Mouse (Mus musculus) limb, embryonic 11.5 days (tissue): Measurements from ENCODE around the gene Hbs1l. TPM values are rescaled to one million over a fixed set of nuclear protein-coding genes. Genes with fewer than 3 reads are reported as not detected.
"Not testable (repeated sequence)": the region's sequence is repeated elsewhere in the genome, so short reads cannot be mapped to it uniquely, and the experiment has no call there.

Experiments used
- ATAC-seq: fragments of 200-750 bp; cut with Nextera tagmentation; 2 replicates; pipeline ENCODE4 v1.8.0; 2017; ENCODE audit warnings: low read depth; ENCODE audit not compliant: insufficient number of reproducible peaks, low FRiP score, low TSS enrichment
- DNase-seq: peaks from one replicate; pipeline ENCODE4 v3.0.0-alpha.2; 2015; ENCODE audit warnings: low spot score
- H3K27ac ChIP-seq: fragments of 300-500 bp; sonication (generic); replicated peaks from 2 replicates; pipeline ENCODE4 v1.5.1; 2014; ENCODE audit warnings: low read depth, mild to moderate bottlenecking, low read length
- H3K27me3 ChIP-seq: fragments of 300-500 bp; sonication (generic); 2 replicates; pipeline ENCODE4 v1.6.1; 2014; ENCODE audit warnings: mild to moderate bottlenecking, low read length, mixed read lengths; ENCODE audit not compliant: control insufficient read depth, insufficient read depth
- H3K36me3 ChIP-seq: fragments of 300-500 bp; sonication (generic); 2 replicates; pipeline ENCODE4 v1.6.1; 2014; ENCODE audit warnings: mild to moderate bottlenecking, low read length, moderate library complexity, mixed read lengths; ENCODE audit not compliant: control insufficient read depth, insufficient read depth
- H3K4me1 ChIP-seq: fragments of 300-500 bp; sonication (generic); 2 replicates; pipeline ENCODE4 v1.6.1; 2014; ENCODE audit warnings: low read length, mixed read lengths; ENCODE audit not compliant: control insufficient read depth, insufficient read depth
- H3K4me2 ChIP-seq: fragments of 300-500 bp; sonication (generic); 2 replicates; pipeline ENCODE4 v1.6.1; 2014; ENCODE audit warnings: low read depth, mild to moderate bottlenecking, moderate library complexity; ENCODE audit not compliant: severe bottlenecking
- H3K4me3 ChIP-seq: fragments of 300-500 bp; sonication (generic); 2 replicates; pipeline ENCODE4 v1.5.1; 2014; ENCODE audit warnings: low read depth, low read length
- H3K9ac ChIP-seq: fragments of 300-500 bp; sonication (generic); 2 replicates; pipeline ENCODE4 v1.6.1; 2014; ENCODE audit warnings: mild to moderate bottlenecking, low read length
- H3K9me3 ChIP-seq: fragments of 300-500 bp; sonication (generic); 2 replicates; pipeline ENCODE4 v1.6.1; 2016; ENCODE audit warnings: low read length; ENCODE audit not compliant: control insufficient read depth
- WGBS: fragments of 180-500 bp; shearing (Covaris S2); extraction: QIAGEN DNeasy Blood & Tissue Kit; methylation state at CpG from one replicate; pipeline ENCODE4 v1.1.7; 2014; 5-methylcytosine and 5-hydroxymethylcytosine counted together
- polyA plus RNA-seq: library from polyadenylated mRNA; unstranded; fragments of >200 nt; fragmentation: Nextera tagmentation; extraction: Ambion mirVana; gene quantifications from 2 replicates; pipeline ENCODE4 v1.2.1, GENCODE M21; 2014

Hbs1l gene
- polyA plus RNA-seq, 1 experiment from 2014 or later: 122 TPM

DNA sequence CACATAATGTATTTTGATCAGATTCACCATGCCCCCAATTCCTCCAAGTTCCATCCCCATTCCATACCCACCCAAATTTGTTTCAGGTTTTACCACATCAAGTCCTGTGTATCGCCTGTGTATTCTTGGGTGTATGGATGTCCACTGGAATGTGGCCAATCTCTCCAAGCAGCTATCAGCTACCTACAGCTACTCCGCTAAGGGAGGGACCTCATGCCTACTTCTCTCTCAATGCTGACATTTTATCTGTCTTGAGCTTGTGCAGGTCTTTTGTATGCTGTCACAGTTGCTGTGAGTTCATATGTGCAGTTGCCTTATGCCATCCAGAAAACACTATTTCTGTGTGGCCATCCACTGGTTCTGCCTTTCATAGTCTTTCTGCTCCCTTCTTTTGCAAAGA is 97.6 kb downstream of the Hbs1l start:
- ATAC-seq: no peak
- no peaks in the 10 kb centered on the region for H3K4me1 ChIP-seq
- WGBS: 90% methylated on average over 2 of the region's 2 CpGs

DNA sequence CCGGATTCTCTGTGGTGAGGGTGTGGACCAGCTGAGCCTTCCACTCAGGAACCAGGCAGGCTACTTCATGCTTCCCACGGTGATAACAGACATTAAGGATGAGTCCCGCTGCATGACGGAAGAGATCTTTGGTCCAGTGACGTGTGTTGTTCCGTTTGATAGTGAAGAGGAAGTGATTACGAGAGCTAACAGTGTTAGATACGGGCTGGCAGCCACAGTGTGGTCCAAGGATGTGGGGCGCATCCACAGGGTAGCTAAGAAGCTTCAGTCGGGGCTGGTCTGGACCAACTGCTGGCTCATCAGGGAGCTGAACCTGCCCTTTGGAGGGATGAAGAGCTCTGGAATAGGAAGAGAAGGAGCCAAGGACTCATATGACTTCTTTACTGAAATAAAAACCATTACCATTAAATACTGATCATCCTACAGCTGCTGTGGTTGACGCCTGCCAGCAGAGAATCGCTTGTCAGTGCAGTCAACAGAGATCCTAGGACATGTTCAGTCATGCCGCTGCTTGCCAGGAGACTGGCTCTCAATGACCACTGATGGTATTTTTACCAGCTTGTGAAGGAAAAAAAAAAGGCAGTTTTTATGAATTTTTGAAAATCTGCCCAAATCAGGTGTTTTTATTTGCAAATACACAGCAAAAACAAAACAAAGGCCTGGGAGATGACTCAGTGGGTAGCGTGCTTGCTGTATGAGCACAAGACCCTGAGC is 99.8 kb downstream of the Hbs1l start:
- ATAC-seq: no peak
- no peaks in the 10 kb centered on the region for H3K9me3 ChIP-seq
- H3K36me3 ChIP-seq: no peaks in the 10 kb centered on the region
- no peak for DNase-seq
- H3K4me1 ChIP-seq: no peaks in the 10 kb centered on the region
- no peak overlapping the region for H3K4me2 ChIP-seq
- H3K9ac ChIP-seq: no peak overlapping the region
- WGBS: 91% methylated on average over 14 of the region's 14 CpGs
- no peak overlapping the region for H3K27ac ChIP-seq
- H3K27me3 ChIP-seq: no peaks in the 10 kb centered on the region
- no peak overlapping the region for H3K4me3 ChIP-seq

More for the DNA sequence above, 97.6 kb downstream of the Hbs1l start:
- H3K4me3 ChIP-seq: no peak overlapping the region
- no peaks in the 10 kb centered on the region for H3K27me3 ChIP-seq
- H3K36me3 ChIP-seq: no peaks in the 10 kb centered on the region
- H3K9me3 ChIP-seq: no peaks in the 10 kb centered on the region
- no peak overlapping the region for H3K27ac ChIP-seq
- DNase-seq: no peak
- no peak overlapping the region for H3K4me2 ChIP-seq
- H3K9ac ChIP-seq: no peak overlapping the region

DNA sequence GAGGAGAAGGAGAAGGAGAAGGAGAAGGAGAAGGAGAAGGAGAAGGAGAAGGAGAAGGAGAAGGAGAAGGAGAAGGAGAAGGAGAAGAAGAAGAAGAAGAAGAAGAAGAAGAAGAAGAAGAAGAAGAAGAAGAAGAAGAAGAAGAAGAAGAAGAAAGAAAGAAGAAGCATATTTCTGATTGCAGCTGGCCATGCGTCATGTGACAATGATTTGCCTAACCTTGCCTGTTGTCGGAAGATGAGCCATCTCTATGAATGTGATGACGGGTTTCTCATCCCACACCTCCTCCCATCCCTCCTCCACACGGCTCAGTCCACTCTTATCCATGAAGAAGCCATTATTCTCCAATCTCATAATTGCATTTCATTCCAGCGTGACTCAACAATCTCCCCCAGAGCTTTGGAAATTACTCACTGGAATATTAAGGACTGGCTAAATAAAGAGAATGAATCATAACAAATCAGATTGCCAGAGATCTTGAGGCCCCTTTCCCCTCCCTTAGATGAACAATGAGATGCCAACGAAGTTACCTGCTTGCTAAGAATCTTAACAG is 103.2 kb downstream of the Hbs1l start:
- H3K4me1 ChIP-seq, ATAC-seq, H3K9me3 ChIP-seq, H3K4me3 ChIP-seq, H3K27me3 ChIP-seq, H3K4me2 ChIP-seq, H3K9ac ChIP-seq, H3K27ac ChIP-seq, H3K36me3 ChIP-seq, DNase-seq: not testable (repeated sequence)
- 86% methylated on average over 6 of the region's 6 CpGs for WGBS

DNA sequence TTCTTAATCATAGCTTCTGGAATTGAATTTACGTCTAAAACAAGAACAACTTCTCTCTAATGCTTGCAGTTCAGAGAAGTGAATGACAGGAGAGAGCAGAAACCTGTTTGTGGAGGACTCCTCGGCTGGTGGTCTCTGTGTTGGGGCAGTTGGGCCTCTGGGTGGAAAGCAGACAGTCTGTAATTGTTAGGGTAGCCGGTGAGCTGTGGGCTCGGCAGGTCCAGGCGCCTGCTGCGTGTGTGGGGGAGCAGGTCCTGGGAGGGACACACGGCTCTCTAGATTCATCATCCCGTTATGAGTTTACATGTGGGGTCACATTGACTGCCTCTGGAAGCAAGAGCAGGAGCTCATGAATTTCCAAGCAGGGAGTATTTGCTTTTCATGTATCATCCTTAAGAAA is 103.8 kb downstream of the Hbs1l start:
- DNase-seq (no peak), ATAC-seq (no peak)
- 64% methylated on average over 8 of the region's 8 CpGs for WGBS
- no peaks in the 10 kb centered on the region for H3K4me1 ChIP-seq
- H3K27ac ChIP-seq: no peak overlapping the region
- H3K4me2 ChIP-seq: no peak overlapping the region
- no peaks in the 10 kb centered on the region for H3K36me3 ChIP-seq
- no peaks in the 10 kb centered on the region for H3K9me3 ChIP-seq
- no peak overlapping the region for H3K9ac ChIP-seq
- no peak overlapping the region for H3K4me3 ChIP-seq
- no peaks in the 10 kb centered on the region for H3K27me3 ChIP-seq

DNA sequence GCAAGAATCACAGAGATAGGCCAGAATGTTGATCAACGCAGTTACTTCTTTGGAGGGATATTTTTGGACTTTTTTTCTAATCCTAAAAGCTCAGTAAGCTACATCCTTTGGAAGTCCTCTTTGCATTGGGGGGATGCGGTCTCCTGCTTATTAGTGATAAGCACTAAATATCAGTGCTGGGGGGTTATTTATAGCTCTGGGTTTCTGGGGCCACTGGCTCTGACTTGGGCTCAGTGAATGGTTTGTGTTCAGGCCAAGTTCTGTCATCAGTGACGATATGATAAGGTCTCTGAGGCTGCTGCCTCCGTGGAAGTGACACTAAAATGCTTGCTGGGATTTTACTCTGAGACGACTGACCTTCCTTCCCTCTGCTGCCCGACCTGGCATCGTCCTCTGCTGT is 104.3 kb downstream of the Hbs1l start:
- Histone ChIP-seq H3K27ac (no peak overlapping the region), H3K4me1 (no peaks in the 10 kb centered on the region)

DNA sequence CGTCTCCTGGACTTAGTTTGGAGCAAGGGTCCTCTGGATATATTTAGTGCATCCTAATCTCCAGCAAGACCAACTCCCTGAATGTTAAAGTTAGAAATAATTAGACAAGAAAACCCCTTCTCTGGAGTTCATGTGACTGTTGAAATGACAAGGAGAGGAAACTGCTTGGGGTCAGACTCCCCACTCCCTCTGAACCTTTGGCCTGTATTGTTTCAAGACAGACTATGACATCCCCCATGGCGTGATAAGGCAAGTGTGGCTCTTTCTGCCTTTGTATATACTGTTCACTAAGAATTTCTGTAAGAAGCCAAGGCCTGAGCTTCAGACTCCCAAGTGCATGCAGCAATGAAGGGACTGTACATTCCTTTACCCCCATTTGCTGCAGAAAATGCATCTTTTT is 104.7 kb downstream of the Hbs1l start:
- Histone ChIP-seq H3K27me3 (no peaks in the 10 kb centered on the region), H3K4me2 (no peak overlapping the region), H3K4me1 (no peaks in the 10 kb centered on the region), H3K9me3 (no peaks in the 10 kb centered on the region), H3K27ac (no peak overlapping the region), H3K36me3 (no peaks in the 10 kb centered on the region), H3K9ac (no peak overlapping the region), H3K4me3 (no peak overlapping the region)
- no peak for DNase-seq
- 74% methylated on average over 2 of the region's 2 CpGs for WGBS
- no peak for ATAC-seq

More for the DNA sequence above, 104.3 kb downstream of the Hbs1l start:
- ATAC-seq (no peak), DNase-seq (no peak)
- no peak overlapping the region for H3K4me3 ChIP-seq
- no peaks in the 10 kb centered on the region for H3K9me3 ChIP-seq
- H3K27me3 ChIP-seq: no peaks in the 10 kb centered on the region
- H3K36me3 ChIP-seq: no peaks in the 10 kb centered on the region
- no peak overlapping the region for H3K9ac ChIP-seq
- 74% methylated on average over 7 of the region's 7 CpGs for WGBS
- no peak overlapping the region for H3K4me2 ChIP-seq

DNA sequence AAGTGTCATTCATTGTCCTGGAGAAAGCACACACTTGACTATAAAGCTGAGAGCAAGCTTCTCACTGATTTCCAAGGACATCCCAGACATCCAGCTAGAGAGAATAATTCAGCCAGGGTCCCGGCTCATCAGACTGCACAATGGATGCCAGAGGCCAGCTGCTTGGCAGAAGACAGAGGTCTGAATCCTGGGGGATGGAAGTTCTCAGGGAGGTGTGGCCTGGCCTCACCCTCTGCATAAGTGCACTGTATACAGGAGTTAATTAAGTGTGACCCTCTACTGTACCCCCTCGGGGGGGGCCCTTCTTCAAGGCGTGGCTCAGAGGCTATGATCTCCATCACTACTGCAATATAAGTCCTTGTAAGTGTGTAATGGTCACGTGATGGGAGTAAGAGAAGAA is 105.5 kb downstream of the Hbs1l start:
- H3K9me3 ChIP-seq: no peaks in the 10 kb centered on the region
- 77% methylated on average over 4 of the region's 4 CpGs for WGBS
- DNase-seq: no peak
- H3K36me3 ChIP-seq: no peaks in the 10 kb centered on the region
- ATAC-seq: no peak
- H3K27ac ChIP-seq: no peak overlapping the region
- no peak overlapping the region for H3K9ac ChIP-seq
- H3K27me3 ChIP-seq: no peaks in the 10 kb centered on the region
- no peak overlapping the region for H3K4me2 ChIP-seq
- no peak overlapping the region for H3K4me3 ChIP-seq
- H3K4me1 ChIP-seq: no peaks in the 10 kb centered on the region

DNA sequence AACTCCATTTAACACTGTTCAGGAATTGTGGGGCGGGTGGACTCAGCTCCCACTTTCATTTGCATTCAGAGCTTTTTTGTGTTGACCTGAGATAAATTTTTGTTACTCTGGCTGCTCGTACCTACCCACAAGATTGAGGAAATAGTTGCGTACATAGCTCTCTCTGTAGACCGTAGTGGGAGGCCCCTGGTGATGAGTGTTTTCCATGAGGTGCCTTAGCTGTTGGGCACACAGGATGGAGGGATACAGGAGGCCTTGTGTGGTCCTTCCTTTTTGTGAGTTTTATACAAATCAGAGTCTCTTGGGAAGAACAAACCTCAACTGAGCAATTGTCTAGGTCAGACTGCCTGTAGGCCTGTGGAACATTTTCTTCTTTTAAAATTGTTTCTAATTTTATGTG is 109.0 kb downstream of the Hbs1l start:
- no peak overlapping the region for H3K4me3 ChIP-seq
- H3K27me3 ChIP-seq: no peaks in the 10 kb centered on the region
- H3K4me2 ChIP-seq: no peak overlapping the region
- no peaks in the 10 kb centered on the region for H3K4me1 ChIP-seq
- H3K9ac ChIP-seq: no peak overlapping the region
- H3K9me3 ChIP-seq: no peaks in the 10 kb centered on the region
- ATAC-seq: no peak
- H3K27ac ChIP-seq: no peak overlapping the region
- no peak for DNase-seq
- no peaks in the 10 kb centered on the region for H3K36me3 ChIP-seq
- 90% methylated on average over 4 of the region's 4 CpGs for WGBS
